Mouse (Mus musculus) bone marrow macrophage, adult 2 months (primary cell): ENCODE measurements around the gene Slc46a3.

ENCODE experiments used
- CTCF ChIP-seq: IDR thresholded peaks from 2 replicates; pipeline ENCODE4 v1.5.1; 2012; ENCODE audit warnings: low read depth, mild to moderate bottlenecking, low read length, moderate library complexity
- POLR2A ChIP-seq: IDR thresholded peaks from 2 replicates; pipeline ENCODE4 v1.6.1; 2012; ENCODE audit warnings: mild to moderate bottlenecking, low read depth, low read length, borderline replicate concordance

DNA sequence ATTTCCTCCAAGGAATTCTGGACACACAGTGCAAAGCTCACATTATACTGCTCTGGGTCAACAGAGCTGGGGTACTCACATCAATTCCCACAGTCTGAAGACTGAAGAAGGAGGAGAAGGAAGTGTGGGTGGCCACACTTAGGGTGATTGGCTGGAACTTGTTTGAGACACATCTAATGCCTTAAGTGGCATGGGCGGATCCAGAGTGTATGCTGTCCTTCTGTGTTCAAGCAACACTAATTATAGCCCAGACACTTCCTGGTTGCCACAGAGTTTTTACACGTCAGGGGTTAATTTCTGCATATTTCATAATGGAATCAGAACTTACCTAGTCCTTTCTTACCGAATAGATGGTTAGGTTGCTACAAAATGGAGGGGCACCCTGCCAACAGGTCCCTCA lies 49.3 kb downstream of the Slc46a3 start:
- TF ChIP-seq POLR2A (no peak), CTCF (no peak)
